Mouse (Mus musculus): ENCODE measurements around the gene Spaar. TPM values are rescaled to one million over a fixed set of nuclear protein-coding genes. Genes with fewer than 3 reads are reported as not detected.

The Spaar gene
- polyA plus RNA-seq, 1 experiment = 0.02 TPM

DNA sequence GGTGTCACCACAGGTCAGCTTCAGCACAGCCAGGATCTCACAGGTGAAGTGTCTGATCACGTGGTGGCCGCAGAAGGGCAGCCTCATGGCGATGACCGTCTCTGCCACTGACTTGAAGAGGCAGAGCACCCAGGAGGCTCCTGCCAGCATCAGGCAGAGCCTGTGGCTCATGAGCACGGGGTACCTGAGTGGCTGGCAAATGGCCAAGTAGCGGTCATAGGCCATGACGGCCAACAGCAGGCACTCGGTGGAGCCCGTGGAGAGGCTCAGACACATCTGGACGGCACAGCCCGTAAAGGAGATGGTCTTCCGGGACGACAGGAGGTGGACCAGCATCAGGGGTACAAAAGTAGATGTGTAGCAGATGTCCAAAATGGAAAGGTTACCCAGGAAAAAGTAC, 23.8 kb upstream of the Spaar start:
- H3ac ChIP-seq (ENCODE audit: control insufficient read depth, insufficient read length) = no peak overlapping the region
- H3K36me3 ChIP-seq (ENCODE audit: control insufficient read depth, insufficient read depth) = no peaks in the 10 kb centered on the region
- H3K79me2 ChIP-seq (ENCODE audit: control insufficient read depth, insufficient read depth) = no peaks in the 10 kb centered on the region
- TF ChIP-seq REST (IDR thresholded peaks at IDR 0.05; ENCODE audit: insufficient read depth, insufficient read length) (no peak), MYOG (IDR thresholded peaks at IDR 0.05; ENCODE audit: control insufficient read depth in 1 of 3, insufficient read depth in 1 of 3, insufficient read length in 2 of 3, low read depth in 2 of 3) (no peak), POLR2AphosphoS2 (IDR thresholded peaks at IDR 0.05; ENCODE audit: insufficient read length, low read depth) (no peak), E2F4 (IDR thresholded peaks at IDR 0.05; ENCODE audit: insufficient read depth) (no peak), MYOD1 (IDR thresholded peaks at IDR 0.05; ENCODE audit: control insufficient read depth in 1 of 3, insufficient read length in 2 of 3, low read depth in 2 of 3) (no peak), SRF (IDR thresholded peaks at IDR 0.05; ENCODE audit: control insufficient read depth, insufficient read length, low read depth) (no peak), POLR2A (IDR thresholded peaks at IDR 0.05; ENCODE audit: insufficient read length, low read depth) (no peak), TCF3 (IDR thresholded peaks at IDR 0.05; ENCODE audit: insufficient read length, low read depth) (no peak), TCF12 (IDR thresholded peaks at IDR 0.05; ENCODE audit: insufficient read depth, poor library complexity, severe bottlenecking) (no peak), MAX (IDR thresholded peaks at IDR 0.05; ENCODE audit: low read depth) (no peak), CEBPB (IDR thresholded peaks at IDR 0.05; ENCODE audit: insufficient read depth, poor library complexity, severe bottlenecking) (no peak), USF1 (IDR thresholded peaks at IDR 0.05; ENCODE audit: low read depth) (no peak)
- H3K4me2 ChIP-seq (ENCODE audit: low read depth) = no peak overlapping the region
- H3K4me3 ChIP-seq = no peak overlapping the region
- H3K27me3 ChIP-seq (ENCODE audit: control insufficient read depth, insufficient read depth, insufficient read length) = peaks cover 82% of the 10 kb centered on the region

DNA sequence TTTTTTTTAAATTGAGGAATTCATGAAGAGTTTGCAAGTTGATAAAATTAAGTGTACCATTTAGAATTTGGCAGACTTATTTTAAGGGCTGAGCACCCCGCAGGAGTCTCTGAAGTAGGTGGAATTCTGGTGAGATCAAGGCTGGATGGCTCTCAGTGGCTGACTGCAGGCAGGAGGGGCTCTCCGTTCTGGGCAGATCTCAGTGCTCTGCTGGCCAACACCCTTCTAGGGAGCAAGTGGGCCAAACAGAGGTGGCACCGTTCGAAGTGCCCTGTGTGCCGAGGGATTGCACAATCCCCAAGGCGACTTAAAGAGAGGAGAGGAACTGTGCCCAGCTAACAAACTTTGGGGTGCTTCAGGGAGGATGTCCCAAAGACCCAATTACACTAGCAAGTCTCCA, 20.0 kb upstream of the Spaar start, which contains the start of gene Olfr71:
TSS of gene Olfr71 (minus strand) at position 387 of the 400 bp plus-strand sequence.
- H3K4me3 ChIP-seq = no peak within 1 kb of the TSS
- H3K79me2 ChIP-seq (ENCODE audit: control insufficient read depth, insufficient read depth) = no peaks in the 10 kb centered on the region
- H3K36me3 ChIP-seq (ENCODE audit: control insufficient read depth, insufficient read depth) = no peaks in the 10 kb centered on the region
- peaks cover 62% of the 10 kb centered on the region for H3K27me3 ChIP-seq (ENCODE audit: control insufficient read depth, insufficient read depth, insufficient read length)
- H3K4me2 ChIP-seq (ENCODE audit: low read depth) = no peak within 1 kb of the TSS
- H3ac ChIP-seq (ENCODE audit: control insufficient read depth, insufficient read length) = no peak within 1 kb of the TSS
- no peak for TF ChIP-seq REST (IDR thresholded peaks at IDR 0.05; ENCODE audit: insufficient read depth, insufficient read length)
- TF ChIP-seq E2F4 (IDR thresholded peaks at IDR 0.05; ENCODE audit: insufficient read depth) = no peak
- TF ChIP-seq TCF3 (IDR thresholded peaks at IDR 0.05; ENCODE audit: insufficient read length, low read depth) = no peak
- no peak for TF ChIP-seq USF1 (IDR thresholded peaks at IDR 0.05; ENCODE audit: low read depth)
- TF ChIP-seq POLR2AphosphoS2 (IDR thresholded peaks at IDR 0.05; ENCODE audit: insufficient read length, low read depth) = no peak
- TF ChIP-seq POLR2A (IDR thresholded peaks at IDR 0.05; ENCODE audit: insufficient read length, low read depth) = no peak
- TF ChIP-seq MYOG (IDR thresholded peaks at IDR 0.05; ENCODE audit: control insufficient read depth in 1 of 3, insufficient read depth in 1 of 3, insufficient read length in 2 of 3, low read depth in 2 of 3) = no peak
- no peak for TF ChIP-seq MYOD1 (IDR thresholded peaks at IDR 0.05; ENCODE audit: control insufficient read depth in 1 of 3, insufficient read length in 2 of 3, low read depth in 2 of 3)
- TF ChIP-seq CEBPB (IDR thresholded peaks at IDR 0.05; ENCODE audit: insufficient read depth, poor library complexity, severe bottlenecking) = no peak
- TF ChIP-seq MAX (IDR thresholded peaks at IDR 0.05; ENCODE audit: low read depth) = no peak
- TF ChIP-seq TCF12 (IDR thresholded peaks at IDR 0.05; ENCODE audit: insufficient read depth, poor library complexity, severe bottlenecking) = no peak

DNA sequence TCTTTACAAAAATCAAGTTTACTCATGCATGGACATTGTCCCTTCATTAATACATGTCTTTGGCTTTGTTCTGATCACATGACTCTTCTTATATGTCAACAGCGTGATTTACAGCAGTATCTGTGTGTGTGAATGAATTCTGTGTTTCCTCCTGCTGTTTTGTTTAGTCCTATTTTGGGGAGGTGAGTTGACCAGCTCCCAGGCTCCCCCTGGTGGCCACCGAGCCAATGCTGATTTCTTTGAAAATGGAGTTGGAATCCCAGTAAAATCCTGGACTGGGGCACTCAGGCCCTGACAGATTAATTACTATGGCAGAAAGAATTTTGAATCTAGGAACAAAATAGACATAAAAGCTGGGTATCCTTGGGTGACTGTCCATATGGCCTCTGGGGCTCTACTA, 18.0 kb upstream of the Spaar start:
- Histone ChIP-seq H3K36me3 (ENCODE audit: control insufficient read depth, insufficient read depth) (no peaks in the 10 kb centered on the region), H3K79me2 (ENCODE audit: control insufficient read depth, insufficient read depth) (no peaks in the 10 kb centered on the region), H3K4me3 (no peak overlapping the region), H3ac (ENCODE audit: control insufficient read depth, insufficient read length) (no peak overlapping the region), H3K27me3 (ENCODE audit: control insufficient read depth, insufficient read depth, insufficient read length) (peaks cover 43% of the 10 kb centered on the region), H3K4me2 (ENCODE audit: low read depth) (no peak overlapping the region)
- TF ChIP-seq SRF (IDR thresholded peaks at IDR 0.05; ENCODE audit: control insufficient read depth, insufficient read length, low read depth) (peak; percentile 16), TCF3 (IDR thresholded peaks at IDR 0.05; ENCODE audit: insufficient read length, low read depth) (no peak)

DNA sequence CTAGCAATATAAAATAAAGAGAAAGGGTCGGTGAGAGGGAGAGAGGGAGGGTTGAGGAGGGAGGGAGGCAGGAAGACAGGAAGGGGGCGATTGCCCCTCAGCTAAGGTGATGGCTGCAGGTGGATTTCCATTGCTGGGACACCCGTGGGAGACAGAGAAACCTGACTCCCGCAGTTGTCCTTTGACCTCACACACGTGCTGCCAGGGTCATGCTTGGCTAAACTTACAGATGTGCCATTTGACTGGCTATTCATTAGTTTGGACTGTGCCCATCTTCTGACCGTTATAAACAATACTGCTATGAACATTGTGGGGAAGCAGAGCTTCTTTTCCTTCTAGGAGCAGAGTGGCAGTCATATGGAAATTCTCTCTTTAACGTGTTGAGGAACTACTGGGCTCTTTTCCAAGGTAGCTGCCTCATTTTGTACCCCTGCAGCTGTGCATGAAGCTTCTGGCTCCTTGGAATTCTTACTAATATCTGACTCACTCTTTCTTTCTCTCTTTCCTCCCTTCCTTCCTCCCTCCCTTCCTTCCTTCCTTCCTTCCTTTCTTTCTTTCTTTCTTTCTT, 16.1 kb upstream of the Spaar start:
- Histone ChIP-seq H3K36me3 (ENCODE audit: control insufficient read depth, insufficient read depth) (no peaks in the 10 kb centered on the region), H3K4me3 (no peak overlapping the region), H3K79me2 (ENCODE audit: control insufficient read depth, insufficient read depth) (no peaks in the 10 kb centered on the region), H3K4me2 (ENCODE audit: low read depth) (no peak overlapping the region), H3K27me3 (ENCODE audit: control insufficient read depth, insufficient read depth, insufficient read length) (peaks cover 25% of the 10 kb centered on the region), H3ac (ENCODE audit: control insufficient read depth, insufficient read length) (no peak overlapping the region)
- TF ChIP-seq REST (IDR thresholded peaks at IDR 0.05; ENCODE audit: insufficient read depth, insufficient read length) = no peak

DNA sequence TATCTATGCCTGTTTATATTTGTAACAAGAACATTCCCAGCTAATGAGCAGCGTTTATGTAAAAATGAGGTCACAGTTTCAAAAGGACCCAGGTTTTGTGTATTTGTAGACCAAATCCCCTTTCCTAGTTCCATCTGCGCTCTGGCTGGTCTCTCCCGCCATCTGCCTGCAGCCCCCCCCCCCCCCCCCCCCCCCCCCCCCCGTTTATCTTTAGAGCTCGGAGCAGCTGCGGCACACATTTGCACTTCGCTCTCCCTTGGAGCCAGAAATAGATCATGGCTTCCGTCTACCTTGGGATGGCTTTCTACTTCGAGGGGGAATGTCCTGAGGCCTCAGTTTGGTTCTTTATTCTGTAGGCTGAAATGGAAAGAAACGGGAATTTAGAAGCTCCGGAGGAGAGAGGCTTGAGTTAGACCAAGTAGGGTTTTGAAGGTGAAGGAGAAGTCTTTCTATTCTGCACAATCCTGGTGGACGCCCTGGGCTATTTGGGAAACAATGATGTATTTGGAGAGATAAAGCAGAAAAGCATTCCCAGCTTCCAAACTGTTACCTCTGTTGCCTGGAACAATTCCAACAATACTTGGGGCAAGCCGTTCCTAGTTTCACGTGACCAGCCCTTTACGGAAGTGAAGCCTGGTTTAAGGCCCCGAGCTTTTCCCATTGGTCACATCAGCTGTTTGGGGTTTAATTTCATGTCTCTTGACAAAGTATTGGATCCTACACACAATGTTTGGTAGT, 9.2 kb upstream of the Spaar start:
- no peaks in the 10 kb centered on the region for H3K27me3 ChIP-seq (ENCODE audit: control insufficient read depth, insufficient read depth, insufficient read length)
- H3K36me3 ChIP-seq (ENCODE audit: control insufficient read depth, insufficient read depth) = no peaks in the 10 kb centered on the region
- peak in 2 of 3 experiments; percentile 6 to 45 for TF ChIP-seq MYOD1 (IDR thresholded peaks at IDR 0.05; ENCODE audit: control insufficient read depth in 1 of 3, insufficient read length in 2 of 3, low read depth in 2 of 3)
- no peak for TF ChIP-seq USF1 (IDR thresholded peaks at IDR 0.05; ENCODE audit: low read depth)
- TF ChIP-seq MYOG (IDR thresholded peaks at IDR 0.05; ENCODE audit: control insufficient read depth in 1 of 3, insufficient read depth in 1 of 3, insufficient read length in 2 of 3, low read depth in 2 of 3) = peak; percentile 31 to 53 (median 39)
- H3K79me2 ChIP-seq (ENCODE audit: control insufficient read depth, insufficient read depth) = no peaks in the 10 kb centered on the region
- no peak overlapping the region for H3K4me3 ChIP-seq
- peak overlapping the region; percentile 18 for H3K4me2 ChIP-seq (ENCODE audit: low read depth)
- no peak overlapping the region for H3ac ChIP-seq (ENCODE audit: control insufficient read depth, insufficient read length)

Data from myocyte (in vitro differentiated cells).